Mouse (Mus musculus) midbrain, embryonic 14.5 days (tissue): Measurements from ENCODE around the gene Fgr. TPM values are rescaled to one million over a fixed set of nuclear protein-coding genes. Genes with fewer than 3 reads are reported as not detected.

Experiments
- ATAC-seq: fragments of 200-750 bp; cut with Nextera tagmentation; 2 replicates; pipeline ENCODE4 v1.8.0; 2017; ENCODE audit warnings: moderate number of reproducible peaks, moderate library complexity; ENCODE audit not compliant: low FRiP score, low TSS enrichment
- DNase-seq: peaks from one replicate; pipeline ENCODE4 v3.0.0-alpha.2; 2015
- H3K27ac ChIP-seq: fragments of 300-500 bp; sonication (generic); replicated peaks from 2 replicates; pipeline ENCODE4 v1.5.1; 2014; ENCODE audit warnings: mild to moderate bottlenecking, low read depth, low read length, moderate library complexity
- H3K27me3 ChIP-seq: fragments of 300-500 bp; sonication (generic); 2 replicates; pipeline ENCODE4 v1.6.1; 2014; ENCODE audit warnings: low read length, control low read depth, mixed read lengths; ENCODE audit not compliant: control insufficient read depth, insufficient read depth
- H3K36me3 ChIP-seq: fragments of 300-500 bp; sonication (generic); 2 replicates; pipeline ENCODE4 v1.6.1; 2014; ENCODE audit warnings: low read length, control low read depth; ENCODE audit not compliant: control insufficient read depth, insufficient read depth
- H3K4me1 ChIP-seq: fragments of 300-500 bp; sonication (generic); 2 replicates; pipeline ENCODE4 v1.6.1; 2014; ENCODE audit warnings: mild to moderate bottlenecking, antibody characterized with exemption, low read length, control low read depth; ENCODE audit not compliant: control insufficient read depth, insufficient read depth
- H3K4me2 ChIP-seq: fragments of 300-500 bp; sonication (generic); 2 replicates; pipeline ENCODE4 v1.6.1; 2014; ENCODE audit warnings: mild to moderate bottlenecking, low read length, moderate library complexity
- H3K4me3 ChIP-seq: fragments of 300-500 bp; sonication (generic); replicated peaks from 2 replicates; pipeline ENCODE4 v1.5.1; 2014; ENCODE audit warnings: low read depth, low read length
- H3K9ac ChIP-seq: fragments of 300-500 bp; sonication (generic); replicated peaks from 2 replicates; pipeline ENCODE4 v1.6.1; 2014; ENCODE audit warnings: mild to moderate bottlenecking, low read length, moderate library complexity
- H3K9me3 ChIP-seq: fragments of 300-500 bp; sonication (generic); 2 replicates; pipeline ENCODE4 v1.6.1; 2016; ENCODE audit warnings: low read length, control low read depth, mixed read lengths; ENCODE audit not compliant: control insufficient read depth
- WGBS: fragments of 180-500 bp; shearing (Covaris S2); extraction: QIAGEN DNeasy Blood & Tissue Kit; methylation state at CpG from one replicate; pipeline ENCODE4 v1.1.7; 2014; 5-methylcytosine and 5-hydroxymethylcytosine counted together
- polyA plus RNA-seq: library from polyadenylated mRNA; unstranded; fragments of >200 nt; fragmentation: Nextera tagmentation; extraction: Ambion mirVana; gene quantifications from 2 replicates; pipeline ENCODE4 v1.2.1, GENCODE M21; 2014

Gene Fgr
- polyA plus RNA-seq, 1 experiment from 2014 or later = 0.08 TPM

- H3K27me3 ChIP-seq = no peaks in the 10 kb centered on the region
- 23% methylated on average over 2 of the region's 2 CpGs for WGBS
- no peak overlapping the region for H3K4me2 ChIP-seq
- no peaks in the 10 kb centered on the region for H3K9me3 ChIP-seq
- no peaks in the 10 kb centered on the region for H3K36me3 ChIP-seq
- ATAC-seq (no peak), DNase-seq (no peak)
- no peak overlapping the region for H3K4me3 ChIP-seq
- no peak overlapping the region for H3K27ac ChIP-seq
- H3K4me1 ChIP-seq = 0 out of 2 replicates have a peak, but pooled peaks cover 8% of the 10 kb centered on the region
- no peak overlapping the region for H3K9ac ChIP-seq
These were observed 18.5 kb upstream of the Fgr start for GRCm38 (mm10) chr4:132955395-132955791.

GRCm38 (mm10) chr4:132958741-132959678 lies 14.9 kb upstream of the Fgr start:
- H3K4me2 ChIP-seq = 0 out of 2 replicates have a peak overlapping the region, but pooled peaks have one; percentile 1
- H3K27me3 ChIP-seq = no peaks in the 10 kb centered on the region
- ATAC-seq (peak; percentile 24; the same call in 1 of the 2 replicates), DNase-seq (peak; percentile 68)
- H3K4me1 ChIP-seq = 0 out of 2 replicates have a peak, but pooled peaks cover 8% of the 10 kb centered on the region
- peak overlapping the region; percentile 65 for H3K27ac ChIP-seq
- H3K4me3 ChIP-seq = no peak overlapping the region
- H3K9me3 ChIP-seq = no peaks in the 10 kb centered on the region
- no peak overlapping the region; the same call in 1 of the 2 replicates for H3K9ac ChIP-seq
- H3K36me3 ChIP-seq = no peaks in the 10 kb centered on the region
- 7% methylated on average over 10 of the region's 10 CpGs for WGBS

- no peak overlapping the region for H3K9ac ChIP-seq
- ATAC-seq (no peak), DNase-seq (no peak)
- no peak overlapping the region for H3K4me2 ChIP-seq
- H3K27me3 ChIP-seq = no peaks in the 10 kb centered on the region
- H3K4me1 ChIP-seq = peaks cover 12% of the 10 kb centered on the region; the same call in 1 of the 2 replicates
- H3K27ac ChIP-seq = 0 out of 2 replicates have a peak overlapping the region, but pooled peaks have one; percentile 65
- WGBS = 51% methylated on average over 3 of the region's 3 CpGs
- no peaks in the 10 kb centered on the region for H3K36me3 ChIP-seq
- H3K9me3 ChIP-seq = no peaks in the 10 kb centered on the region
- no peak overlapping the region for H3K4me3 ChIP-seq
These were observed 14.2 kb upstream of the Fgr start for GRCm38 (mm10) chr4:132959679-132960045.

- DNase-seq = no peak
- 62% methylated on average over 5 of the region's 5 CpGs for WGBS
- H3K27ac ChIP-seq = no peak overlapping the region
These were observed 13.6 kb upstream of the Fgr start for GRCm38 (mm10) chr4:132960313-132960712.

GRCm38 (mm10) chr4:132960864-132961639 lies 12.8 kb upstream of the Fgr start:
- H3K4me3 ChIP-seq = no peak overlapping the region
- ATAC-seq (no peak), DNase-seq (no peak)
- no peak overlapping the region for H3K9ac ChIP-seq
- H3K4me2 ChIP-seq = no peak overlapping the region
- no peaks in the 10 kb centered on the region for H3K9me3 ChIP-seq
- WGBS = 66% methylated on average over 13 of the region's 13 CpGs
- peaks cover 13% of the 10 kb centered on the region; the same call in 1 of the 2 replicates for H3K4me1 ChIP-seq
- no peaks in the 10 kb centered on the region for H3K36me3 ChIP-seq
- no peaks in the 10 kb centered on the region for H3K27me3 ChIP-seq
- no peak overlapping the region for H3K27ac ChIP-seq

More at GRCm38 (mm10) chr4:132960313-132960712, 13.6 kb upstream of the Fgr start:
- Histone ChIP-seq H3K36me3 (no peaks in the 10 kb centered on the region), H3K9ac (no peak overlapping the region), H3K4me2 (no peak overlapping the region), H3K4me1 (peaks cover 13% of the 10 kb centered on the region; the same call in 1 of the 2 replicates), H3K9me3 (no peaks in the 10 kb centered on the region), H3K4me3 (no peak overlapping the region), H3K27me3 (no peaks in the 10 kb centered on the region)
- ATAC-seq = no peak

GRCm38 (mm10) chr4:132961866-132962265 lies 12.0 kb upstream of the Fgr start:
- Histone ChIP-seq H3K4me3 (no peak overlapping the region), H3K27me3 (no peaks in the 10 kb centered on the region), H3K36me3 (no peaks in the 10 kb centered on the region), H3K9ac (no peak overlapping the region), H3K4me1 (peaks cover 13% of the 10 kb centered on the region; the same call in 1 of the 2 replicates), H3K27ac (no peak overlapping the region), H3K4me2 (no peak overlapping the region), H3K9me3 (no peaks in the 10 kb centered on the region)
- ATAC-seq (no peak), DNase-seq (no peak)
- 75% methylated on average over 5 of the region's 5 CpGs for WGBS

- 95% methylated on average over 4 of the region's 4 CpGs for WGBS
- no peak for DNase-seq
- peaks cover 13% of the 10 kb centered on the region; the same call in 1 of the 2 replicates for H3K4me1 ChIP-seq
These were observed 11.3 kb upstream of the Fgr start for GRCm38 (mm10) chr4:132962628-132963027.

GRCm38 (mm10) chr4:132963436-132963835 lies 10.5 kb upstream of the Fgr start:
- H3K27me3 ChIP-seq = no peaks in the 10 kb centered on the region
- no peak overlapping the region for H3K4me3 ChIP-seq
- no peak overlapping the region for H3K4me2 ChIP-seq
- DNase-seq (no peak), ATAC-seq (no peak)
- no peaks in the 10 kb centered on the region for H3K9me3 ChIP-seq
- H3K36me3 ChIP-seq = no peaks in the 10 kb centered on the region
- peaks cover 13% of the 10 kb centered on the region; the same call in 1 of the 2 replicates for H3K4me1 ChIP-seq
- WGBS = 37% methylated on average over 2 of the region's 2 CpGs
- no peak overlapping the region for H3K27ac ChIP-seq
- no peak overlapping the region for H3K9ac ChIP-seq

More at GRCm38 (mm10) chr4:132962628-132963027, 11.3 kb upstream of the Fgr start:
- Histone ChIP-seq H3K4me3 (no peak overlapping the region), H3K9me3 (no peaks in the 10 kb centered on the region), H3K36me3 (no peaks in the 10 kb centered on the region), H3K27me3 (no peaks in the 10 kb centered on the region), H3K27ac (no peak overlapping the region), H3K4me2 (no peak overlapping the region), H3K9ac (no peak overlapping the region)
- no peak for ATAC-seq
